20 mouse cellular contexts compared by ENCODE assay signal in the genomic region with DNA sequence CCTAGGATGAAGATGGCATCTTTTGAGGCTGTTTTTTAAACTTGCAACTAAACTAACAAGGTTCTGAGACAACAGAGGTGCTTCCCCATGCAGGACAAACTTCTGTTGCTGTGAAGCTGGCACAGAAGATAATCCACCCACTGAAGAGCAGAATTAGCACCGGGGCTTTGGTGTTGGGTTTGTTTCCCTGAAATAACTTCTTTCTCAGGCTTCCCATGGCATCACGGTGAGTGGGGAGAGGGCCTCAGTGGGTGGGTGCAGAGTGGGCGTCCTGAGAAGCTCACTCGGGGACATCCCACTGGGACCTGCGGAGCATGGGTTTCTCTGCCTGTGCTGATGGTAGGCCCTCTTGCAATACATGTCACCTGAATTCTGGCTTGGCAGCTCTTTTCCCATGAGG.
DNase-seq lines count a peak whose midpoint lies in the region; TF ChIP-seq lines count a peak whose summit lies in the region.
"Had no signal": no experiment of that assay in that cellular context is flagged by ENCODE, and none has a peak within 500 bp of the region (broad histone marks: within the 10 kb centered on the region; RNA-seq: fewer than 3 reads in every experiment).

No protein-coding gene starts in this region.

- DNase-seq in frontal cortex, postnatal 36 days (ENCODE audit: low spot score in 2 of 2): peak; percentile 55 to 73
- DNase-seq in frontal cortex, postnatal 25 days (ENCODE audit: low spot score in 2 of 2): no peak
- peak; percentile 60 to 72 for DNase-seq in left cerebral cortex, adult 18-20 months (ENCODE audit: low spot score in 2 of 2)
- DNase-seq in left cerebral cortex, adult 11 months (ENCODE audit: low spot score): no peak
- DNase-seq in left cerebral cortex, postnatal 36 days (ENCODE audit: low spot score in 2 of 2): peak; percentile 58 to 71
- peak; percentile 45 to 48 for DNase-seq in right cerebral cortex, postnatal 10 days (ENCODE audit: low spot score in 2 of 2)
- no peak for DNase-seq in adrenal gland, adult (ENCODE audit: inconsistent age in 2 of 2, low spot score in 1 of 2)
- DNase-seq in thymus, adult 2 months: no peak
- DNase-seq: adrenal gland, adult 2 months; B cell, adult 2 months; cerebellum, adult 11-12 months; cerebellum, postnatal 10 days; gastrocnemius, adult 2 months; kidney, adult 18-20 months; kidney, postnatal 4 days had no signal

- no peaks in the 10 kb centered on the region for H3K27me3 ChIP-seq in thymus, adult 2 months (ENCODE audit: control insufficient read depth, insufficient read depth, low read length)
- H3K27me3 ChIP-seq: CH12.LX, Patski had no signal

- H3K36me3 ChIP-seq in thymus, adult 2 months (ENCODE audit: control insufficient read depth, insufficient read depth, low read length): no peaks in the 10 kb centered on the region
- H3K36me3 ChIP-seq: G1E; hindbrain, embryonic 10.5 days had no signal

- 95% methylated on average over 5 of the region's 5 CpGs for WGBS in thymus, adult 2 months

- H3K4me3 ChIP-seq in thymus, adult 2 months (ENCODE audit: control insufficient read depth, insufficient read depth, low read length): no peak overlapping the region
- H3K4me3 ChIP-seq: gastrocnemius, adult 2 months; hindbrain, embryonic 10.5 days had no signal

- TF ChIP-seq CTCF in thymus, adult 2 months (IDR thresholded peaks at IDR 0.05; ENCODE audit: borderline replicate concordance, control insufficient read depth, extremely low read depth, insufficient read depth, low read length, poor library complexity): no peak

- no peak overlapping the region for H3K27ac ChIP-seq in thymus, adult 2 months (ENCODE audit: control insufficient read depth, insufficient read depth, low read length)
- H3K27ac ChIP-seq: gastrocnemius, adult 2 months; hindbrain, embryonic 10.5 days; macrophage had no signal

- intact Hi-C loops in left cerebral cortex, postnatal 36 days (cut with DNase I): no loop called here

- H3K4me1 ChIP-seq in thymus, adult 2 months (replicated peaks; ENCODE audit: control insufficient read depth, insufficient read depth, low read length): peaks cover 10% of the 10 kb centered on the region

- TF ChIP-seq POLR2A in thymus, adult 2 months (IDR thresholded peaks at IDR 0.05; ENCODE audit: control insufficient read depth, extremely low read depth, insufficient read depth, low read length, poor library complexity): no peak

Comparison
In these comparisons a context has a peak if more than half of its experiments do, and no peak if none do; other contexts are left out.
1. DNase-seq: peak in frontal cortex, postnatal 36 days (2 of 2), left cerebral cortex, adult 18-20 months (2 of 2), left cerebral cortex, postnatal 36 days (2 of 2) and right cerebral cortex, postnatal 10 days (2 of 2); none in frontal cortex, postnatal 25 days (0 of 2), left cerebral cortex, adult 11 months (single experiment), adrenal gland, adult (0 of 2) and thymus, adult 2 months (single experiment).